Mouse (Mus musculus) ES-CJ7 (cell line): ENCODE measurements around the gene Tcf7l2.

Experiments
- DNase-seq: peaks from one replicate; pipeline ENCODE4 v3.0.0; 2011; ENCODE audit warnings: low read depth, low spot score

Gene Tcf7l2

DNA sequence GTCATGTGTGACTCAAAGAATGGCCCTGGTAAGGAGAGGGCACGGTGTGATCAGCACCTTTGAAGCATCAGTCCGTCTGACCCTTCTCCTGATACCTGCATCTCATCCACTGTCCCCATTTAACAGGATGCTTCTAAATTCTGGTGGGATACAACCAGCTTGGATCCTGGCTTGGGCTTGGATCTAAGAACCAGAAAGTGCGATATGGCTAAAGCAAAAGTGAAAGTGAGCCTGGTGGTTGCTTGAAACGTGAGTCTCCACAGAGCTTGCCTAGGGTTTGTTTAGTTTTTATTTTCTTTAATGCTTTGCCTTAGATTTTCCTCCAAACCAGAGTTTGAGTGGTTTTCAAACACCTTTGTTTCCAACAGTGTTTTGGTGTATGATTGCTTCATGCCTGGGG, 51.4 kb downstream of the Tcf7l2 start:
- no peak for DNase-seq

DNA sequence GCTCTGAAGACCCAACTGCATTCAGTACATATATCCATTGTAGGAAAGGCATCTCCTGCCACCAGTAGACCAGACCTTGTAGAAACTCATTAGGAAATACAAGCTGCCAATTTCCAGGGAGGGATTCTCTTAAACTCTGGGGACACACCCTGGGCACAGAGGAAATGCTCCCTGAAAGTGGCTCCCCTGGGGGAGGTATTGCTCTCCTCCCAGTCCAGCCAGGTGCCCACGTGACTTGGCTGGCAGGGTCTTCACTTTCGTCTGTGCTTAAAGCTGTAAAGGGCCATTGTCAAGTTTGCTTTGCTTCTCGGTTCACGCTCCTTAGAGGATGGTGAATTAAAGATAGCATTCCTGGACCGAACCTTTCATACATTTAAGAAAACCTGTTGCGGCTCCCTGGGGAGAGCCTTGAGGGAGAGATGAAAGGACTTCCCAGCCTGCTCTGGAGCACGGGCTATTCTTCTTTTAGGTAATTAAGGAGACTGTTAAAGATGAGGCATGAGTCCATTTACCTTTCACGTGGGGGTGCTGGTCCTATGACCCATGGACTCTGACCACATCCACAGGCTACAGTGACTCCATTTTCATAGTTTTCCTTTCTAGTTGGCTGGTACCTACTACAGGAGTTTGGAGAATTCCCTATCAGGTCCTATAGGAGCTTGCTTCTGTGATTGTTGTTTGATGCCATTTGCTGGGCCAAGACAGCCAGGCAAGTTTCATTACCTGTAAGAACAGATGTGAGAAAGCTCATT, 52.8 kb downstream of the Tcf7l2 start:
- DNase-seq, result peak; percentile 19

DNA sequence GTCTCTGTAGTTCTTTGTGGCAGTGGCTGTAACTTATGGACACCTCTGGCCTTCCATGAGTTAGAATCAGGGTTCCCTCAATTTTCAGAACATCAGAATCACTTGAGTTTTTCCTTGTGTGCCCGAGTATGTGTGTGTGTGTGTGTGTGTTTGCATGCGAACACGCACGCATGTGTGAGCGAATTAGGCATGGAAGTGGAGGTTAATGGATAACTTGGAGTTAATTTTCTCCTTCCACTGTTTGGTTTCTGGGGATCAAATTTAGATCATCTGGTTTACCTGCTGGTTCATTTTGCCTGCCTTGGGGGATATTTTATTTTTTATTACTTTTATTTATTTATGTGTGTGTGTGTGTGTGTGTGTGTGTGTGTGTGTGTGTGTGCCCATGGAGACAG, 53.3 kb downstream of the Tcf7l2 start:
- DNase-seq, result no peak

DNA sequence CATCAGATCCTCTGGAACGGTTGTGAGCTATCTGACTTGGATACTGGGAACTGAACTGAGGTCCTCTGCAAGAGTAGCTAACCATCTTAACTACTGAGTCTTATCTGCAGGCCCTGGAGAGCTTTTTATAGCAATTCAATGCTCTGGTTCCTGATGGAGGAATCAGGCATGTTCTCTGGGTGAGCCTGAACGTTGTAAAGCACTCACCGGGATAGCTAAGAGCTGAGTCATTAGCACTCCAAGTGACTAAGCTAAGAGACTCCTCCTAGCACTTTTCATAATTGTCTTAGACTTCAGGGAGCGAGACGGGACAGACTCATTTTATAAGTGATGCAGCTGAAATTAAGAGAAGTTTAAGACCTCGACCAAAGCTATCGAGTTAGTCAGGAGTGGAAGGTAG, 53.7 kb downstream of the Tcf7l2 start:
- DNase-seq, result no peak

DNA sequence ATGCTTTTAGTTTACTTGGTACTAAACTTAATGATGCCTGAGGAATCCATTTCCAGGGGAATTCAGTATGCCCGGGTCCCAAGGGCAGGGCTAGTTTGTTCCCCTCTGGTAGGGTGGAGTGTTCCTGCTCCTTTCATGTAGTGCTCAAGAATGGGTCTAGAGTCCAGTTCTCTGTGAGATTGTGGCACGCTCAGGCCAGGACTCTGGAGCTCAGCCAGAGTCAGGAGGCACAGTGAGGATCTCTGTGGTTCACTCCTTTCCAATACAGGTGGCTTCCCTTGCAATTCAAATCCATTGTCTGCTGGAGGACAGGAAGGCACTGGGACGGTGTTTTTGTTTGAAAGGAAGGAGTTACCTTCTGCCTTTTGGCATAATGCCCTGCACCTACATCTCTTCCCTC, 56.2 kb downstream of the Tcf7l2 start:
- DNase-seq, result no peak

DNA sequence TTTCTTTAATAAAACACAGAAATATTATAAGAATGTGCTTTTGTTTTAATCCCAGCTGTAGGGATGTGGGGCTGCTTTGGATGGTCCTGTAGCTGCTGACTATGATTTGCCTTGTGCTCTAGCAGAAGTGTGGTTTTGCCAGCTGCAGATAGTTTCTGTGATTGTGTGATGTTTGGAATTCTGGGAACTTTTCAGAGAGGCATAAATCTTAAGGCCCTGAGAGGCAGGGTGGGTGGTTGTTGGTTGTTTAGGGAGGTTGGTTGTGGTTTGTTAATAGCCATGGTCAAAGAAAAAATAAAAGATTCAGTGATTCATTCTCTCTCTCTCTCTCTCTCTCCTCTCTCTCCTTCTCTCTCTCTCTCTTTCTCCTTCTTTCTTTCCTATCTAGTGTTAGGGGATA, 57.8 kb downstream of the Tcf7l2 start:
- no peak for DNase-seq

DNA sequence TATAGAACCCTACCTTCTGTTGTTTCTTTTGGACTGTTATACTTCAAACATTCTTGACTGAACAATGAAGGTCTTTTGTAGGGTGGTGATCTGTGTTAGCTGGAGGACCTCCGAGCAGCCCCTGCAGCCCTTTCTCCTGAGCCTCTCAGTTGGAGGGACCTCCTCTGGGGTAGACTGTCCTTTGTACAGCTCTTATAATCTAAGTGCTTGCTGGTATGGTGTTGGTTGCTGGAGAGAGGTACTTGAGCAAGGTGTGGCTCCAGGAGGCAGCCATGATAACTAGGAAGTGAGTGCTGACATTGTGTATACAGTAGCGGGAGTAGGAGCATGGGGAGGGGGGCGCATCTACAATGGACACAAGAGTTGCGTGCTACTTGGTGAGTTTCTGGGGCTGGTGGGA, 58.4 kb downstream of the Tcf7l2 start:
- no peak for DNase-seq

DNA sequence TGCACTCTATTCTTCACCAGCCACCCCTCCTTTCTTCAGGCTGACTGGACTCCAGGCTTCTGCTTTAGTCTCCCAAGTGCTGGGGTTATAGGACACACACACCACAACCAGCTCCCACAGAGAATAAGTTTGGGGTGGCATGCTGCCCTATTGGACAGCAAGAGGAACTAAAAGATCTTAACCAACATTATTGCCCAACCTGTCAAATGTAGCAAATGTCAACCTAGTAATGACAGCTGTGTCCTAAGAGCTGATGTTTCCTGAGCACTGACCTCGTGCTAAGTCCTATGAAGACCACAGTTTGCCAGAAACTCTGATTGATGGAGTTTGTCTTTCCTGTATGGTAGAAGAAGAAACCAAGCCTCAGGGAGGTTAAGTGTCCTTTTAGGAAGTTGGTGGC, 61.5 kb downstream of the Tcf7l2 start:
- no peak for DNase-seq

DNA sequence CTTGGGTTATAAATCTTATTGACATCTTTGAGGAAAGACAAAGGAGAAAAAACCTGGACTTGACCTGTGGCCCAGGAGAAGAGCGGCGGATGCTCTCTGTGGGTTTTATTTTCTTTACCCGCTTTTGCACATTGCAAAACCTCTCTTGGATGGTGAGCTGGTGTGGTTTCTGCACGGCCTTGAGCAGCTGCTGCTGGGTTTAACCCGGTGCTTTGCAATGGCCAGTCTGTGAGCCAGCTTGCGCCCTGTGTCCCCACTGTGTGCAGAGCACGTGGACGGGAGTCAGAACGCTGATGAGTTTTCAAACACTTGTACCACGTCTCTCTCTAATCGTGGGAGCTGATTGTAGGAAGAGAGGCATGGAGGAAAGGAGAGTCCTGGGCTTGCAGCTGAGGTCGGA, 62.2 kb downstream of the Tcf7l2 start:
- DNase-seq, result no peak

DNA sequence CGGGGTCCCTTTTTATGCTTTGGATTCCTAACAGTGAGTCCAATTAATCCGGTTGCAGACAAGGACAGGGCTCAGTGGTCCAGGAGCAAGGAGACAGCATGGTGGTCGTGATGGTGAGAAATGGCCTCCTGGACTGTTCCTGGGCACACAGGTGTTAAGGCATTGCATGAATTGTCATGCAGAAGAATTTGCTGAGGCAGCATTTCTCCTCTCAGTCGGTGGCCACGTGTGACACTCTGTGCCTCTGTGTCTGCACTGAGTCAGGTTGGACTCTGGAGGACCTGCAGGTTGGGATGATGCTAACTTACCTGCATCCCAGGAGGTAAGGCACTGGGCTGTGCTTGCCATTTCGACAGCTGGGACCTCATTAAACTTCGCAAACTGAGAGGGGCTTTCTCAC, 63.2 kb downstream of the Tcf7l2 start:
- DNase-seq, result no peak

DNA sequence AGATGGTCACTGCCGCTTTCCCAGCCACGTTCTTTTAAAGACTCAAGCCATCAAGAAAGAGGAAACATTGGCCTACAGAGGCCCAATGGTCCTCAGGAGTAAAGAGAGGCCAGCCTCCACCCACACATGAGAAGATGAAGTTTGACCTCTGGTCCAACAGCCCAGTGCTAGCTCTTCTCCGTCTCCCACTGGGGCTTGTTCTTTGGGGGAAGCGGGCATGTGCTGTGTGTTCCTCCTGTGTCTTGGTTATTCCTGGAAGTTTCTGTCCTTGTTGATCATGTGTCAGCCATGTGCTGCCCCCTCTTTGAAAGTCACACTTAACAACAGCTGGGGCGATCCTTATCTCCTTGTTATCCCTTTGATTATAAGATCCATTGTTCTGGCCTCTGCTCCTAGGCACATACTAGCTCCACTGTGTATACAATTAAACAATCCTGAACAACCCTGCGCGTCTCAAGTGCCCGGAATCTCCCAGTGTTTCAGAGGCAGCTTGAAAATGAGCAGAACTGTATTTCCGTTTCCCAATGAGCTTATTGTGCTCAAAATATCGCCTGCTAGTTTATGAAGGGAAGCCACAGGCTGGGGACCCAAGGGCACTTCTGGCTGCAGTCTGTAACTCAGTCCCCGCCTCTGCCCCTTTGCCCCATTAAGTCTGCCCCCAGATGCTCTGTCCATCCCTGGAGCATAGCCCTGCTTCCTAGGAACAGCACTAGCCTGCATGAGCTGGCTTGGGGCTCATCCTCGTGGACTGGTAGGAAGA, 65.0 kb downstream of the Tcf7l2 start:
- no peak for DNase-seq

DNA sequence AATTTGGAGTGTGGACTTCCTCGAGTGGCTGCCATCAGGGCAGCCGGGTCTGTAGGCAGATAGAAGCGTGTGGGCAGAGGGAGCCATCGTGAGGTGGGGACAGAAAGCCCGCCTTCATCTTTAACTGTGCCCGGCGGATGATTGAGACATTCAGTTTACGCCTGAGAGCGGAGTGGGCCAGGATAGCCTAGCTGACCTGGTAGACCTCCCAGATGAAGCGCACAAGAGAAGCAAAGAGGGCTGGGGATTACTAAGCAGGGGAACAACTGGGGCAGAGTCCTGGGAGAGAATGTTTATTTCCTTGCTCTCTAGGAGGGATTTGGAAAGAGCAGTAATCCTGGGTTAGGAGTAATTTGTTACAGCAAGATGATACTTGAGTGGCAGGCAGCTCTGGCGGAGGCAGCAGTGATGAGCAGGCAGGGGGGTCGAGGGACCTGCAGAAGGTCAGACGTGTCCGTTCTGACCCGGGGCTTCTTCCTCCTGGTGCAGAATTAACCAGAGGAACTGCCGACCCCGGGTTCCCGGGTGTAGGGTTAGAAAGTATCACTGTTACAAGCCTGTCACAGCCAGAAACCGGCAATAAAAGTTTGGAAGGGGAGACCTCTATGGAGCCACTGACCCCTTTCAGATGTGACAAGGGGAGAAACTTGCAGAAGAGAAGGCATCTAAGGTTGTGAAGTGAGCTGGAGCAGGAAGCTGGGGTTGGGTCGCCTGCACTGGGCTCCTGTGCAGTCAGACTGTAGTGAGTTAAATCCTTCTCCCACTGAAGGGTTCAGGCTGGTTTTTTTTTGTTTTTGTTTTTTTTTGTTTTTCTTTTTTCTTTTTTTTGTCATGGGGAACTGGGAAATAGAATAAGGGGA, 65.8 kb downstream of the Tcf7l2 start:
- DNase-seq, result no peak

DNA sequence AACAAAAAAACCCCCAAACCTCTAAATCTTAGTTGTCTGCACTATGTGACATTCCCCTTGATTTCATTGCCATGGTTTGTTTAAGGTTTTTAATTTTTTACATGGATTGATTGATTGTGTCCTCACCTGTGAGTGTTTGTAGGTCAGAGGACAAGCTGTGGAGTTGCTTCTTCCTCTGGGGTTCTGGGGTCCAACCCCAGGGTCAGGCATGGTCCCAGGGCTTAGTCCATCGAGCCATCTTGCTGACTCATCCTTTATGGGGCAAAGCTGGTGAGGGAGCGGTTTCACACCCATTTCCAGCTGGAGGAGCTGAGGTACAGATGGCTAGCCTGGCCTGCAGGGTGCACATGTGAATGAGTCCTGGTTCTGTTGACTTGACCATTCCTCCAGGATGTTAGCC, 66.7 kb downstream of the Tcf7l2 start:
- no peak for DNase-seq

DNA sequence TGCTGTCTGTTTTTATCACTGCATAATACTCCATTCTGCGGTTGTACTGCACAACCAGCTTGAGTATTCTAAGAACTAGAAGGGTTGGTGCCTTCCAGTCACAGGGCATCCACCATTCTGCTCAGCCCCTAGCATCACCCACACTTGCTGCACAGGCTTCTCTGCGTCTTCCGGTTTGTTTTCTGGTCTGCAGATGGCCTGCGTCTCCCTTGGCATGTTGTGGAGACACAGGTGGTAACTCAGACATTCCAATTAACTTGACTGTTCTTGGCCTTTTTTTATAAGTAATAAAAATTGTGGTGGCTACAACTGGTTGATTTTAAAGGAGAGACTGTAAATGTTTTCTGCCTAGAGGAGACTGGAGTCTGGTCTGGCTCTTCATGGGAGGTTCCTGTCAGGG, 67.9 kb downstream of the Tcf7l2 start:
- DNase-seq, result no peak

DNA sequence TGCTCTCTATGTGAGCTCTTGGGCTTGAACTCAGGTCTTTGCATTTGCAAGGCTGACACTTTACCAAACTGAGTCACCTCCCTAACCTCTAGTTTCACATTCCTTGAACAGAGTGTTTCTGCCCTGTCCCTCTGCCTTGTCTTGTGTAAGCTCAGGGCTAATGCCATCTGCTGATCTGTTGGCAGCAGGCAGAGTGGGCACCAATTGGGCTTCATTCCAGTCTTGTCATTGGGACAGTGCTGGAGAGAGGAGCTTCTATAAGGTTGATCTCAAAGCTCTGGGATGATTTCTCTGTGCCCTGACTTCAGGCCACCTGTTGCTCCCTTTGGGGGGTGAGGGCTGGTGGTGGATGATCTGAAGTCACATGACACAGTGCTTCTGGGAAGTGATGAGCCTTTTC, 70.6 kb downstream of the Tcf7l2 start:
- no peak for DNase-seq

DNA sequence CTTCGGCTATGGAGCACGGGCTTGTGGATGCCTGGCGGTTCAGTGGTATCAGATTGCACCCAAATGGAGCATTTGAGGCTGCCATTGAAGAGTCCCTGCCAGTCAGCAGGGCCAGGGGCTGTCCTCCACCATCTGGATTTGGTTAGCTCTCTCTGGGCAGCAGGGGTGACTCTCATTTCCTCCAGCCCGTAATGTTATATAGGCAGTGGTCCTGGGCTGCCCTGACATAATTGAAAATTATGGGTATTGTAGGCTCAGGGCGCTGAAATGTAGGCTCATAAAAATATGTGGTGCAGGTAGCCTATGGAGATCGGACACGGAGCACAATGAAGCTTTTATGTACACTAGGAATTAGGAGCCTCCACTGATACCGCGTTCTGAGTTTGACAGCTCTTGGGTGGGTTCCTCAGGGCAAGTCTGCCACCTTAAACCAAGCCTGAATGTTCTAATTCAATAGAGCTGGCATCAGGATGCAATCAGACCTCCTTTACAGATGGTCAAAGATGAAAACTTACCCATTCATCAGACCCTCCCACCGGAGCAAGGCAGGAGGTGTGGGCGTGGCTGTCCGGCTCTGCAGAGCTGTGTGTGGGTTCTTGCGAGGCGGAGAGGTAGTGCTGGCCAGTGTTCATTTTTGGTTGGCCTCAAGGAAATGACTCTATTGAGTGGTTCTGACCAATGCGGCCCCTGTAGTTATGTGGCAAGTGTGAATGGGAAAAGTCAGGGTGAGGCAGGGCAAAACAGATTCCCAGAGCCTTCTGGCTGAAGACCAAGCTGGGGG, 73.6 kb downstream of the Tcf7l2 start:
- DNase-seq, result no peak

DNA sequence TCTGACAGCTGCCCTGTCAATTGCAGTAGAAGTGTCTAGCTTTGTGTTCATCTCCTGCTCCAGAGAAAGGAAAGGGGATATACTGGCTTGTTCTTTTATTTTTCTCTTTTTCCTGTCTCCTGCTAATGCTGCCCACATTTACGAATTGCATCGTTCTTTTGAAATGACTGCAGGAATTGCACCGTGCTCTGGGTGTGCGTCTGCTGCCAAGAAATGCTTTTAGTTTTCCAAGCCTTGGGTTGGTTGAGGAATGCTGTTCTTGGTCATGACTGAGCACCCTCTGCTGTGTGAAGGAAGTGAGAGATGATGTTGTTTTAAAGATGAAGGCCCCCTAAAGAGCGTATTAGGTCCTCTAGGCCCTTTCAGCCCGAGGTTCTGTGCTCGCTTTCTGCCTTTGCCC, 75.4 kb downstream of the Tcf7l2 start:
- no peak for DNase-seq

DNA sequence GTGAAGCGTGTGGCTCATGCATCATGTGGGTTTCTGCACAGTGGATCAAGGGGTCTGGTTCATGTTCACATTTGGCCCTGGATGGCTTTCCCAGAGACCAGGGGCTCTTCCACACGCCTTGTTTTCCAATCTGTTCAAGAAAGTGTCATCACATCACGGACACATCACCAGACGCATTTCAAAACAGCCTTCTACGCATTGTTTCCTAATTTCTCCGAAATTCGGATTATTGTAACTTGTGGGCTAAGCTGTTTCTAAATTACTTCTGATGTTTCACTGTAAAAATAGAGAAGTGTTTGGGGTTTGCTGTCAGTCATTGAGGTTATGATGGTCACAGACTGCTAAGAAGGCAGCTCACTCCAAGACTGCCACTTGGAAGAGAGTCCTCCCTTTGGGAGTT, 78.6 kb downstream of the Tcf7l2 start:
- no peak for DNase-seq

DNA sequence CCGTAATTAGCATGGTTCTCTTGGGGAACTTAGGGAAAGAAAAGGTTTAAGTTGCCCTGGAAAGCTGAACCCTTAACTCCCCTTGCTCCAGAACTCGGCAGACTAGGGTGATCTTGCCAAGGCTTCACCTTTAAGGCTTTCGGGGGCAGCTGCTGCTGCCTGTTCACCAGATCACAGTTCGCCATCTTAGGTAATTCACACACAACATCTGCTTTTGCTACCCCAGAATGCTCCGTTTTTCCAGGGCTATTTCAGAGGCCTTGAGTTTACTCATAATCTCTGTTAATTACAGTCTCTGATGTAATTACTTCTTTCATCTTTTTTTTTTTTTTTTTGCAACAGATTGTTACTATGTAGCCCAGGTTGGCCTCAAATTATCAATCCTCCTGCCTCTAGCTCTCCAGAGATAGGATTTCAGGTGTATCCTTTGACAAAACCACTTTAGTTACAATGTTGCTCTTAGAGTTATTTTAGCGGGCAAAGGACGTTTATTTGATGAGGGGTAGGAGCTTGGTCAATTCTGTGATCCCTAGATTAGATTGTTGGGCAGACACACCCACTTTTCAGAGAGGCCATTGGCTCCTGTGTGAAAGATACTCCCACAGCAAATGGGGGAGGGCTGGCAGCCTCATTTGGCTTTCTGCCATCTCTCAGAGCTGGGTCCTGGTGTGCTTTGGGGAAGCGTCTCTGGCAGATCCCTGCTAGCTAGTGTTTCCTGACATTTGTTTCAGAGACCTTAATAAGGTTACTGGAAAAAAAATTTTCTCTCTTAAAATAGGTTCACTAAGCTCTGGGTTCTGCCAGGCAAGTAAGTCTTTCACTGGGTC, 83.6 kb downstream of the Tcf7l2 start:
- DNase-seq, result no peak

DNA sequence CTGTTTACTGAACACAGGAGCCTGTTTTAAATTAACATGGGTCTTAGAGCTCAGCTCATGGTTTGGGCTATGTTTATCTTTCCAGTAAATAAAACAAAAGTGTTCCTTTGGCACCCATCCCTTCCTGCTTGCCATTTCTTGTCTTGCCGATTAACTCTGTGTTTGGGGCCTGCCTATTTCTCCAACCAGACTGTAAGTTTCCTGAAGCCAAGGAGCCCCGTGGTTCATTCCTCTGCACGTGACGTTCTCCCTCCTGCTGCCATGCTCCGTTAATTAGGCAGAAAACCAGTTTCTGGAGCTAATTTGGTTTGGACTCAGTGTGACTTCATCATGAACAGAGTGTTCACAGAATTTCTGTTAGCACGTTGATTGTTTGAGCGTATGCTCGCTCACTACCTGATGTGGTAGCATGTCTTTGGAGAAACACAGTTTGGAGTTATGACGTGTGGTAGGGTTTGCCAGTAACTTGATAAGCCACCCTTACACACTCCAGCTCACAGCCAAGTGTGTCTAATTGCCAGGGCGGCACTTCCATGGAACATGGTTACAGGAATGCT, 84.4 kb downstream of the Tcf7l2 start:
- no peak for DNase-seq
